Mouse (Mus musculus): Measurements from ENCODE around the gene Trpm3. TPM values are rescaled to one million over a fixed set of nuclear protein-coding genes. Genes with fewer than 3 reads are reported as not detected.

The Trpm3 gene
- polyA plus RNA-seq, 1 experiment: 53.1 TPM

DNA sequence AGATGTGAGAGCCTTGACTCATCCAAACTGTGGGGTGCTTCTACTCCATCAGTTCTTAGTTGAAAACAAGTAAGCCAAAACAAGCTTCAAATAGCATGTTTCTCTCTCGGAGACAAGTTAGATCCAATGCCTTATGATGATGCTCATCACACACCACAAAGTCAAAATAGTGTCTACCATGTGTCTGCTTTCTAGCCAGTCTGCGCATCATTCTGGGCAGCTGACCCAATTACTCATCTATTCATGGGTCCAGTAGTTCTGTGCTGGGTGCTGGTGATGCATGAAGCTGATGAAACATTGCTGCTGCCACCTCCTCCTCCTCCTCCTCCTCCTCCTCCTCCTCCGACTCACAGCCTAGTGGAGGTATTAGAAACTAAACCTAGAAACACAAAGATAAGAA lies 813.6 kb downstream of the Trpm3 start:
- WGBS: 83% methylated on average over 3 of the region's 3 CpGs
- TF ChIP-seq POLR2A (IDR thresholded peaks at IDR 0.05; ENCODE audit: borderline replicate concordance, insufficient read depth, low read length) (no peak), CTCF (IDR thresholded peaks at IDR 0.05; ENCODE audit: borderline replicate concordance, insufficient read depth, low read depth, low read length) (no peak)
- DNase-seq: no peak
- no peaks in the 10 kb centered on the region for H3K27me3 ChIP-seq (ENCODE audit: control insufficient read depth, insufficient read depth, low read length)
- H3K27ac ChIP-seq (ENCODE audit: insufficient read depth, low read length): no peak overlapping the region
- peaks cover 7% of the 10 kb centered on the region; the same call in 1 of the 2 replicates for H3K4me1 ChIP-seq (ENCODE audit: control insufficient read depth, insufficient read depth, low read length)
- H3K4me3 ChIP-seq (replicated peaks; ENCODE audit: insufficient read depth, low read depth, low read length): no peak overlapping the region

DNA sequence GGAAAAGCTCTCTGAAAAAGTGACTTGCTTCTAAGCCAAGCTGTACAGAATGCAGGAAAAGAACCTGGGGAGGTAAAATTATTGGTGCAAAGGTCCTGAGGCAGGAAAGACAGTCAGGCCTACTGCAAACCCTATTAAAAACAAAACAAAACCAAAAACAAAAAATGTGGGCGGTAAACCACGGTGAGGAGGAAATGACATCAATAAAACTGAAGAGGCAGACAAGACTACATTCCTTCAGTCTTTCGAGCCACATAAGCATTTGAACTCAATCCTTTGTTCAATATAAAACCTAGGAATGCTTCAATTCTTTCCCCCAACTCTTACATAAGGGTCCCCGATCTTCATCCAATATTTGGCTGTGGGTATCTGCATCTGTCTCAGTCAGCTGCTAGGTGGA lies 814.3 kb downstream of the Trpm3 start:
- Histone ChIP-seq H3K4me1 (ENCODE audit: control insufficient read depth, insufficient read depth, low read length) (peaks cover 10% of the 10 kb centered on the region; the same call in 1 of the 2 replicates), H3K27me3 (ENCODE audit: control insufficient read depth, insufficient read depth, low read length) (no peaks in the 10 kb centered on the region), H3K27ac (ENCODE audit: insufficient read depth, low read length) (no peak overlapping the region), H3K4me3 (replicated peaks; ENCODE audit: insufficient read depth, low read depth, low read length) (no peak overlapping the region)
- no peak for TF ChIP-seq POLR2A (IDR thresholded peaks at IDR 0.05; ENCODE audit: borderline replicate concordance, insufficient read depth, low read length)
- TF ChIP-seq CTCF (IDR thresholded peaks at IDR 0.05; ENCODE audit: borderline replicate concordance, insufficient read depth, low read depth, low read length): no peak
- no peak for DNase-seq
- 89% methylated on average over 4 of the region's 4 CpGs for WGBS

DNA sequence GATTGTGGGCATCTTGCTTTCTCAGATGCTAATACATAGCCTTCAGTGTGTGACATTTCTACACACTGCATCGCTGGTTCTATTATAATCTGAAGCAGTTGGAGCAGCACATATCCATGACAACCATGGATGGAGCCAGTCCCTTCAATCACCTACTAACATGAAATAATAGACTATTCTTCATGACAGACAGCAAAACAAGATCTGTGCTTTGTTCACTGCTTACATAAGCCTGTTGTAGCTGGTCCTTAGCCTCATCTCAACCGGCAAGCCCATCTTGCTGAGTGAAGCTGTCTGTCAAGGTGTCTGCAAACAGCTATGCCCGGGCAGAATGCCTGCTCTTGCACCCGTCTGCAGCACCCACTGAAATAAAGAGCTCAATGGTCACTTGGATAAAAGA lies 819.6 kb downstream of the Trpm3 start:
- peak in 1 of 2 experiments; percentile 48 for DNase-seq
- peaks cover 32% of the 10 kb centered on the region for H3K4me1 ChIP-seq (ENCODE audit: control insufficient read depth, insufficient read depth, low read length)
- peak overlapping the region; percentile 29 for H3K27ac ChIP-seq (ENCODE audit: insufficient read depth, low read length)
- no peaks in the 10 kb centered on the region for H3K27me3 ChIP-seq (ENCODE audit: control insufficient read depth, insufficient read depth, low read length)
- 17% methylated on average over 4 of the region's 4 CpGs for WGBS
- no peak for TF ChIP-seq POLR2A (IDR thresholded peaks at IDR 0.05; ENCODE audit: borderline replicate concordance, insufficient read depth, low read length)
- TF ChIP-seq CTCF (IDR thresholded peaks at IDR 0.05; ENCODE audit: borderline replicate concordance, insufficient read depth, low read depth, low read length): no peak
- no peak overlapping the region for H3K4me3 ChIP-seq (replicated peaks; ENCODE audit: insufficient read depth, low read depth, low read length)

DNA sequence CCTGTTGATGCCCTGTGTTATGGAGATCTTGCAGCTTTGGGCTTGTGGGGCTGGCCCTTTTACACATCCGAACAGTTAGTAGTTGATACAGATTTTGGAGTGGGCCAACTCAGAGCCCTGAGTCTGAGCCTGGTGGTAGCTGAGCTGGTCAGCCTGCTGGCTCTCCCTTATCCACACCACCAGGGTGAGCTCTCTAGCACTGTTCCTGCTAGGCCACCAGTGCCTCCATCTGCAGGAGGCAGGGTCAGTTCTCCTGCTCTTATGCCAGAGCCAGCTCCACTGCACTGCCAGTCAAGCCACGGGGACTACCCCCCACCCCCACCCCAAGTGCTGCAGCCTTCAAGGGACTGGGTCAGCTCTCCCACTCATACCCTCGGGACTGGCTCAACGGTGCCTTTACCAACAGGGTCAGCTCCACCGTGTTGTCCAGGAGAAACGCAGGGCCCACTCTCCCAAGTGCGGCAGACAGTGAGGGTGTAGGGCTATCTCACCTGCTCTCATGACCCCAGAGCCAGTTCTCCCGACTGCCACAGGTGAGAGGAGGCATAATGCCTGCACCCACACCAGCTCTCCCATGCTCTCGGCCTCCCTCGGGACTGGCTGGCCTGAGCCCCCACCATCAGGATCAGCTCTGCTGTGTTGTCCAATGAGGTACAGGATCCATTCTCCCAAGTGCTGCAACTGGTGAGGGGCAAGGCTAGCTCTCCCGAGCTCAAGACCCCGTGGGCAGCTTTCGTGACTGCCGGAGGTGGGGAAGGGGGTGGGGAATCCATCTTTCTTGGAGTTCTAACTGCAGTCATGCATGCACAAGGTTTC lies 821.8 kb downstream of the Trpm3 start:
- TF ChIP-seq POLR2A (IDR thresholded peaks at IDR 0.05; ENCODE audit: borderline replicate concordance, insufficient read depth, low read length) (no peak), CTCF (IDR thresholded peaks at IDR 0.05; ENCODE audit: borderline replicate concordance, insufficient read depth, low read depth, low read length) (peak; percentile 36; the same call in 1 of the 2 replicates)

DNA sequence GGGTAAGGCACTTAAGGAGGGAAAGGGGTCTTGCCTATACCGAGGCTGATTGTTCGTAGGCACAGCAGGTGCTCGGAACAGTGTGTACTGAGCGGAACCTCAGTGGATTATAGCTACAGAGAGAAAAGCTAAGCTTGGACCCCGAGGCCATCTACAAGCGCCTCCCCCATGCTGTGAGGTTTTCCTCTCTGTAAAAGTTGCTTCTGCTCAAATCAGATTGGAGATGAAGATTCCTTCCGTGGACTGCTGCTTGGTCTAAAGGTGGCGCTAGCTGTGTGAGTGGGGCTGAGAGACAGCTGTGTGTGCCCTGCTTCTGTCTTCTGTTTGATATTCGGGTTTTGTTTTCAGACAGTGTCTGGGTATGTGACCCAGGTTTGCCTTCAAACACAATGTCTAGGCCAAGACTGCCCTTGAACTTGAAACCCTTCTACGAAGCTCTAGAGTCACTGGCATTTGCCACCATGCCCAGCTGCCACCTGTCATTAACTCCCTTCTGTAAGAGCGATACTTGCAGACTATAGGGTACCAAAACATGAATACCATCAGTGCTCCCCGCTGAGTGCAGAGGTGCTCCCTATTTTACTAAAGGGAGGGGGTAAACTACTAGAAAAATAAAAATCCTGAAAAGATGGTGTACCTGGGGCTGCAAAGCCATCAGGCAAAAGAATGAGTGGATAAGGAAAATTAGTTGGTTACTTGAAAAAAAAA lies 823.3 kb downstream of the Trpm3 start:
- TF ChIP-seq CTCF (IDR thresholded peaks at IDR 0.05; ENCODE audit: borderline replicate concordance, insufficient read depth, low read depth, low read length): peak; percentile 8; the same call in 1 of the 2 replicates
- TF ChIP-seq POLR2A (IDR thresholded peaks at IDR 0.05; ENCODE audit: borderline replicate concordance, insufficient read depth, low read length): no peak
- DNase-seq: peak; percentile 54 to 68

More for the DNA sequence above, 821.8 kb downstream of the Trpm3 start:
- DNase-seq: no peak
- Histone ChIP-seq H3K27ac (ENCODE audit: insufficient read depth, low read length) (peak overlapping the region; percentile 86), H3K27me3 (ENCODE audit: control insufficient read depth, insufficient read depth, low read length) (no peaks in the 10 kb centered on the region), H3K4me1 (ENCODE audit: control insufficient read depth, insufficient read depth, low read length) (peaks cover 41% of the 10 kb centered on the region), H3K4me3 (replicated peaks; ENCODE audit: insufficient read depth, low read depth, low read length) (no peak overlapping the region)
- WGBS: 66% methylated on average over 14 of the region's 14 CpGs

DNA sequence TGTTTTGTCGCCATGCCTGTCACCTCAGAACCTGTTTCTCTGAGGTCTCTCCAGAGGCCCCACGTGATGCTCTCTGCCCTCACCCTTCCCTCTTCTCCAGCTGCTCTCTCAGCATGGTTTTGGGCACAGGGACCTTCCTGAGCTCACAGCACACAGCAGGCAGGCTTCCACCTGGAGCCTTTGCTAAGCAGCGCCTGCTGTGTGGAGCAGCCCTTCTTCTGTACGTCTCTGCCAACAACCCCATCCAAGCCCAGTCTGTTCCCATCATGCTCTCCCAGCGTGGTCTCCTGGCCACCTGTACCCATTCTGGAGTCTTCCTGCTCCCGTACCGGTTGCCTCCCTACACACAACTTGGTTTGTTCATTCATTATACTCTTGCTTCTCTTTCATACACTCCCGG lies 823.9 kb downstream of the Trpm3 start:
- peak; percentile 95 to 99 for DNase-seq
- Histone ChIP-seq H3K27ac (ENCODE audit: insufficient read depth, low read length) (peak overlapping the region; percentile 94; the same call in 1 of the 2 replicates), H3K4me3 (replicated peaks; ENCODE audit: insufficient read depth, low read depth, low read length) (no peak overlapping the region), H3K4me1 (ENCODE audit: control insufficient read depth, insufficient read depth, low read length) (peaks cover 42% of the 10 kb centered on the region), H3K27me3 (ENCODE audit: control insufficient read depth, insufficient read depth, low read length) (no peaks in the 10 kb centered on the region)
- WGBS: 9% methylated on average over 8 of the region's 8 CpGs
- no peak; the same call in 1 of the 2 replicates for TF ChIP-seq POLR2A (IDR thresholded peaks at IDR 0.05; ENCODE audit: borderline replicate concordance, insufficient read depth, low read length)
- TF ChIP-seq CTCF (IDR thresholded peaks at IDR 0.05; ENCODE audit: borderline replicate concordance, insufficient read depth, low read depth, low read length): 0 out of 2 replicates have a peak, but pooled peaks have one; percentile 23

More for the DNA sequence above, 823.3 kb downstream of the Trpm3 start:
- 29% methylated on average over 12 of the region's 12 CpGs for WGBS
- Histone ChIP-seq H3K4me1 (ENCODE audit: control insufficient read depth, insufficient read depth, low read length) (peaks cover 42% of the 10 kb centered on the region), H3K27me3 (ENCODE audit: control insufficient read depth, insufficient read depth, low read length) (no peaks in the 10 kb centered on the region), H3K27ac (ENCODE audit: insufficient read depth, low read length) (peak overlapping the region; percentile 94), H3K4me3 (replicated peaks; ENCODE audit: insufficient read depth, low read depth, low read length) (no peak overlapping the region)

DNA sequence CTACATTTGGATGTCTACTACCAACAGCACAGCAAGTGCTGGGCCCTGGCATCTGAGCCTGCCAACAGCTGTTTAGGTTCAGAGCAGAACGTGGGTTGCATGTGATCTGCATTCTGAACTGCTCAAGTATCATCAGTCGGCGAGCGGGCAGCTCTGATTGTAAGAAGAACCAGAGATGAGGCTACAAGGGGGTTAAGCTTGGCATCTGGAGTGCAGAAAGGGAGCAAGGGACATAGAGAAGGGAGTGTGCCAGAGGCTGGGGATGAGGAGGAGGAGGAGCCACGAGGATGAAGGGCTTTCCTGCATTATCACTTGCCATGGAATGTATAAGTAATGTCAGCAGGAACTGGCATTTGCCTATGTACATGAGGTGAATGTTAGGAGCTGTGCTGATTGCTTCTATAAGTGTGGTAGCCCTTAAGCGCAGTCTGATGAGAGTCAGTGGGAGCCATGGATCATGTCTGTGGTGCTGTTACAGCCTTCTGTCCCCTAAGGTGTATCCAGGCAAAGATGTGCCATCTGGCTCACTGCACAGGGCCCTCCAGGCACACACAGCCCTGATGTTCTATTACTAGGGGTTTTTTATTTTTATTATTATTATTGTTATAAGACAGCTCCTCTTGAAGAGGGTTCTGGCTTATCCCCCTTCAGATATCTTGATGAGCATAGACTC lies 825.0 kb downstream of the Trpm3 start:
- Histone ChIP-seq H3K4me3 (replicated peaks; ENCODE audit: insufficient read depth, low read depth, low read length) (no peak overlapping the region), H3K27ac (ENCODE audit: insufficient read depth, low read length) (peak overlapping the region; percentile 62), H3K27me3 (ENCODE audit: control insufficient read depth, insufficient read depth, low read length) (no peaks in the 10 kb centered on the region), H3K4me1 (ENCODE audit: control insufficient read depth, insufficient read depth, low read length) (peaks cover 34% of the 10 kb centered on the region)
- TF ChIP-seq POLR2A (IDR thresholded peaks at IDR 0.05; ENCODE audit: borderline replicate concordance, insufficient read depth, low read length) (no peak), CTCF (IDR thresholded peaks at IDR 0.05; ENCODE audit: borderline replicate concordance, insufficient read depth, low read depth, low read length) (no peak)
- whole genome bisulfite sequencing: 54% methylated on average over 6 of the region's 6 CpGs
- peak in 1 of 2 experiments; percentile 34 for DNase-seq

All from cerebellum, adult 2 months (tissue).